Mouse (Mus musculus): ENCODE measurements around the gene Nr5a1.
A peak's percentile ranks its signal among the peaks of the same experiment; 100 is the strongest.

The Nr5a1 gene

GRCm38 (mm10) chr2:38704336-38704735, 10.0 kb downstream of the Nr5a1 start:
- no peak for DNase-seq (ENCODE audit: low spot score)

GRCm38 (mm10) chr2:38700177-38700576, 14.2 kb downstream of the Nr5a1 start:
- DNase-seq (ENCODE audit: low spot score), result no peak

GRCm38 (mm10) chr2:38698623-38699022, 15.7 kb downstream of the Nr5a1 start:
- no peak for DNase-seq (ENCODE audit: low spot score)

- DNase-seq (ENCODE audit: low spot score), result no peak
Observed at GRCm38 (mm10) chr2:38697128-38698120, 16.9 kb downstream of the Nr5a1 start.

- DNase-seq (ENCODE audit: low spot score), result no peak
Observed at GRCm38 (mm10) chr2:38695770-38696169, 18.6 kb downstream of the Nr5a1 start.

GRCm38 (mm10) chr2:38691542-38691941, 22.8 kb downstream of the Nr5a1 start:
- DNase-seq (ENCODE audit: low spot score), result no peak

GRCm38 (mm10) chr2:38689881-38690280, 24.5 kb downstream of the Nr5a1 start:
- no peak for DNase-seq (ENCODE audit: low spot score)

- DNase-seq (ENCODE audit: low spot score), result no peak
Observed at GRCm38 (mm10) chr2:38688791-38689520, 25.4 kb downstream of the Nr5a1 start.

GRCm38 (mm10) chr2:38685746-38686145, 28.6 kb downstream of the Nr5a1 start:
- no peak for DNase-seq (ENCODE audit: low spot score)

GRCm38 (mm10) chr2:38683083-38683482, 31.3 kb downstream of the Nr5a1 start:
- DNase-seq (ENCODE audit: low spot score), result no peak

GRCm38 (mm10) chr2:38682209-38682608, 32.1 kb downstream of the Nr5a1 start:
- DNase-seq (ENCODE audit: low spot score), result no peak

GRCm38 (mm10) chr2:38678947-38679346, 35.4 kb downstream of the Nr5a1 start:
- no peak for DNase-seq (ENCODE audit: low spot score)

GRCm38 (mm10) chr2:38675366-38675969, 38.9 kb downstream of the Nr5a1 start:
- no peak for DNase-seq (ENCODE audit: low spot score)

- DNase-seq (ENCODE audit: low spot score), result no peak
Observed at GRCm38 (mm10) chr2:38672496-38672895, 41.8 kb downstream of the Nr5a1 start.

- no peak for DNase-seq (ENCODE audit: low spot score)
Observed at GRCm38 (mm10) chr2:38668802-38669580, 45.4 kb downstream of the Nr5a1 start.

GRCm38 (mm10) chr2:38661398-38661797, 52.9 kb downstream of the Nr5a1 start:
- DNase-seq (ENCODE audit: low spot score), result no peak

- peak; percentile 15 for DNase-seq (ENCODE audit: low spot score)
Observed at GRCm38 (mm10) chr2:38658338-38658836, 56.0 kb downstream of the Nr5a1 start.

GRCm38 (mm10) chr2:38653694-38654093, 60.6 kb downstream of the Nr5a1 start:
- DNase-seq (ENCODE audit: low spot score), result no peak

GRCm38 (mm10) chr2:38653293-38653619, 61.1 kb downstream of the Nr5a1 start:
- DNase-seq (ENCODE audit: low spot score), result no peak

GRCm38 (mm10) chr2:38652565-38653292, 61.6 kb downstream of the Nr5a1 start:
- DNase-seq (ENCODE audit: low spot score), result no peak

GRCm38 (mm10) chr2:38652098-38652497, 62.2 kb downstream of the Nr5a1 start:
- no peak for DNase-seq (ENCODE audit: low spot score)

All from T-cell, adult 2 months (primary cell).